Mouse (Mus musculus) embryonic fibroblast, embryonic 13.5 days (primary cell): ENCODE results near the gene Tnfrsf13b.

Experiments
- CTCF ChIP-seq: IDR thresholded peaks from 2 replicates; pipeline ENCODE4 v1.5.1; 2011; ENCODE audit warnings: mild to moderate bottlenecking, control low read depth, low read length, moderate library complexity, borderline replicate concordance; ENCODE audit not compliant: insufficient read depth
- POLR2A ChIP-seq: IDR thresholded peaks from 2 replicates; pipeline ENCODE4 v1.6.1; 2011; ENCODE audit warnings: low read depth, mild to moderate bottlenecking, control low read depth, low read length, moderate library complexity

- no peak for TF ChIP-seq CTCF
- no peak for TF ChIP-seq POLR2A
Measured at GRCm38 (mm10) chr11:61163341-61163740, 36.8 kb downstream of the Tnfrsf13b start.
